Mouse (Mus musculus) urinary bladder, postnatal 4 days (tissue): Measurements from ENCODE around the gene 4930402F06Rik.

Source experiments
- DNase-seq, 2 experiments: peaks; one replicate each; pipeline ENCODE4 v3.0.0; 2021 to 2022; ENCODE audit warnings: low spot score in 2 of 2

4930402F06Rik gene

GRCm38 (mm10) chr2:35397096-35397495, at the start of gene 4930402F06Rik:
Gene 4930402F06Rik, minus strand, starts transcription at chr2:35397175.
- peak in 1 of 2 experiments; percentile 15 for DNase-seq

GRCm38 (mm10) chr2:35446300-35446699, 49.3 kb upstream of the 4930402F06Rik start:
- no peak for DNase-seq

DNA sequence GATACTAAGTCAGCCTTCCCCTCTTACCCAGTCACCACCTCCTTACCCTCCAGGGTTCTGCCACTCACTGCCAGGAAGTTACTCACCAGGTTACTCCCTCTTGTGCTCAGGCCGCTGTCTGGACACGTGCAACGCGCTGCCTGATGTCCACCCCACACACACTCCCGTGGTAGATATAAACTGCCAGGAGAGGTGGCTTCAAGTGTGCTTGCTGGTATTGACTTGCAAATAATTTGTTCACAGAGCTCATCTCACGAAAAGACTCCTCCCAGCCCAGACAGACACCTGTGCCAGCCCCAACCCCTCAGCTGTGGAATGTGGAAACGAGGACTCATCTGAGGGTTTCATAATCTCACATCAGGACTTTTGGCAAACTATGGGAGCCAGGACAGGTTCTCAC, 48.6 kb upstream of the 4930402F06Rik start:
- DNase-seq, result no peak

GRCm38 (mm10) chr2:35444764-35445262, 47.8 kb upstream of the 4930402F06Rik start:
- no peak for DNase-seq

DNA sequence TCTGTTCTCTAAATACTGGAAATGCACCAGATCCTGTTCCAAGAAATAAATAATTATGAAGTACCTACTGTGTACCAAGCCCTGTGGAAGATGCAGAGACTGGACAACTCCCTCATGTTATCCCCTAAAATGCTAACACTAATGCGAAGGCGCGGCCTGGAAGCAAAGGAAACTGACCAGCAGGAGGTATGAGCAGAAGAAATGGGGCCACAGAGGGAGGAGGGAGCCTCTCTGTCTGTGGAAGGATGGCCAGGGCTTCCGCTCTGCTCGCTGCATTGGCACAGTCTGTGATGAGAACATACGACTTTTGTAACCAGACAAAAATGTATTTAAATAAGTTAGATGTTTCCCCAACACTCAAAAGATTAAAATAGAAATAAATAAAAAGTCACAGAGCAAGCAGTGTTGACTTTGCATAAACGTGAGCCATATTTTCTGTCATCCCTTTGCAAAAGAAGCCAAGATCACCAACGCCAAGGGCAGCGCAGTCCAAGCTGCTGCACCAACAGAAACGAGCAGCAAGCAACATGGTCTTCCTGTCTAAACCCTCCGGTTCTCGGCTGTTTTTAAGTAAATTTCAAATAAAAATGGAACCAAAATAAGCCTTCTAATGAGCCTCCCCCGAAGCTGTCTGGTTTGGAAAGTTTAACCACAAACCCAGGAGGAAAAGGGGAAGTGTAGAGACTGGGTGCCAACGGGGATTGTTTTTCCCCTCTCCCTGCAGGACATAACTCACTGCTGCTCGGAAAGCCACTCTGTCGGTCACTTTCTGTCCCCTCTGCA, 47.2 kb upstream of the 4930402F06Rik start:
- DNase-seq, result no peak

DNA sequence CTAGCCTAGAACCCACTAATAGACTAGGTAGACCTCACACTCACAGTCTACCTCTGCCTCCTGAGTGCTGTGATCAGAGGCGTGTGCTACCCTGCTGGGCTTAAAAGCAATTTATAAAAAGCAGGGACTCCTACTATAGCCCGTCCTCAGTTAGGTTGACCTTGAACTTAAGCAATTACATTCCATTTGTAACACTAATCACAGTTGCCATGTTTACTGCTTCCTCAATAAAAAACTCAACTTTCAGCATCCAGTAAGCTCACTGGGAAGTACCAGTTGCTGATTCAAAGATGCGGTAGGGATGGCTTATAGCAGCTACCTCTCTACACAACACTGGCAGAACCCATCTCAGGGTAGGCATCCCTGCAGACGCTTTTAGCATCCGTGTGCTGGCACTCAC, 46.4 kb upstream of the 4930402F06Rik start:
- no peak for DNase-seq

DNA sequence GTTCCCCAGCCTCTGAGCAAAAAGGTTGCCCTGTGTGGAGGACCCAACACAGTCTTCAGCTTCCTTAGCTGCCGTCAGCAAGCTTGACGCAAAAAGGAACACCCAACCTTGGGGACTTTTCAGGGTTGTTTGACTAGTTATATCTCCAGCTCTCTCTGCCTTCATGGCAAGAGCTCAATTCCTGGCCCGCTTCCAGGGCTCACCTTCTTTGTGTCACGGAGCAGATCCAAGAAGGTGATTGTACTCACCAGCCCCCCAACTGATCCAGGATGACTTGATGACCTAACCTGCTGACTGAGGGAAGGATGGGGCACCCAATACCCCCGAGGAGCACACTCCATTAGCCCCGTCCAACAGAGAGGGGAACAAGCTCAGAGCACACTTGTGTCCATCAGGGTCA, 45.1 kb upstream of the 4930402F06Rik start:
- no peak for DNase-seq

- DNase-seq, result no peak
Observed at GRCm38 (mm10) chr2:35441419-35441818, 44.4 kb upstream of the 4930402F06Rik start.

GRCm38 (mm10) chr2:35440480-35440879, 43.5 kb upstream of the 4930402F06Rik start:
- DNase-seq, result no peak

GRCm38 (mm10) chr2:35437796-35438195, 40.8 kb upstream of the 4930402F06Rik start:
- DNase-seq, result no peak

DNA sequence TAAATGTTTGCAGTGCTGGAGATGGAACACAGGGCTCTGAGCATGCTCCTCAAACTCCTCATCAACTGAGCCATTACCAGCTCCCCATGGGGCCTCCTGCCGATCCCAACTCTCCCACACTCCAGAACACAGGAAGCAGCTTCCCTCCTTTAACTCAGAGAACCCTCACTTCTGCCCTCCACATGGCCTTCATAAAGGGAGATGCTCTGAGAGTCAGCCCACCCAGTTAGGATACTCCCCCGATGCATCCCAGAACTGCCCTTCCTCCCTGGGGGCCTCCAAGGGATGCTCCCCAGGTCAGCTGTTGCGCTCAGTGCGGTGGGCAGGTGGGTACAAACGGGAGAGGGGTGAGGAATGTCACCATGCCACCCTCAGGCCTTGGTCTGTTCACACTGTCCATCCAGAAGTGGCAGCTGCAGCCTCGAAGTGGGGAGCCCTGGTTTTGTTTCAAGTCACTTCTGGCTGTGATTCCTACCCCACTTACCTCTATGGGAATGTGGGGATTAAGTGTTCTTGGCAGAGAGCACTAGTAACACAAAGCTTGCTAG, 37.7 kb upstream of the 4930402F06Rik start:
- DNase-seq, result no peak

DNA sequence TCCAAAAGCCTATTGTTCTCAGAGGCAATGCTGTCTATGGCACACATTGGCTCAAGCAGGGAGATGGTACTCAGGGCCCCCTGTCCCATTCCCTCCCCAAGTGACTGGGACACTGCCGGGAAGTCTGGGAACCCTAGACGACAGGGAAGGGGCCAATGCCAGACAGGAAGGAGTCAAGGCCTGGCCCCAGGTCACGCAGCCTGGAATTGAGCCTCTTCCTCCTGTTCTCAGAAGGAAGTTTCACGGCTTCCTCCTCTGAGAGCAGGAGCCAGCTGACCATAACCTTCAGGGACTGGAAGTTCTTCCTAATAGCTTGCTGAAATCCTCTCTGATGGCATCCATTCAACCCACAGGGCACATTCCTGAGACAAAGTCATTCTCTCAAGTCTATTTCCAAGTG, 36.5 kb upstream of the 4930402F06Rik start:
- DNase-seq, result no peak

GRCm38 (mm10) chr2:35432472-35432871, 35.5 kb upstream of the 4930402F06Rik start:
- DNase-seq, result no peak

DNA sequence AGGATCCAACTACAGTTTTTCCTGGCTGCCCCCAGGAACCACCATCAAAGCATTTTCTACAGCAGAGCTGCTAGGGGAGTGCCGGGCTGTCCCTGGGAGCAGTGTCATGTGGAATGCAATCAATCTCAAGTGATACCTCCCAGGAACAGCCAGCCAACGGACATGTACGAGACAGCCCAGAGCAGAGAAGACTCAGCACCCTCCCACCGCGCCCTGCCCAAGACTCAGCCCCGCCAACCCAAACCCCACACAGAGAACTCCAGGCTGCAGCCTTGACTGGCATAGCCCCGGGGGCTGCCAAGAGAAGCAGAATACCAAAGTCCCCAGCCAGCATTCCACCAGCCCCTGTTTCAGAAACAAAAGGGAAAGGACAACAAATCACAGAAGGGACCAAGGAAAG, 35.0 kb upstream of the 4930402F06Rik start:
- DNase-seq, result no peak

GRCm38 (mm10) chr2:35430806-35431205, 33.8 kb upstream of the 4930402F06Rik start:
- DNase-seq, result no peak

DNA sequence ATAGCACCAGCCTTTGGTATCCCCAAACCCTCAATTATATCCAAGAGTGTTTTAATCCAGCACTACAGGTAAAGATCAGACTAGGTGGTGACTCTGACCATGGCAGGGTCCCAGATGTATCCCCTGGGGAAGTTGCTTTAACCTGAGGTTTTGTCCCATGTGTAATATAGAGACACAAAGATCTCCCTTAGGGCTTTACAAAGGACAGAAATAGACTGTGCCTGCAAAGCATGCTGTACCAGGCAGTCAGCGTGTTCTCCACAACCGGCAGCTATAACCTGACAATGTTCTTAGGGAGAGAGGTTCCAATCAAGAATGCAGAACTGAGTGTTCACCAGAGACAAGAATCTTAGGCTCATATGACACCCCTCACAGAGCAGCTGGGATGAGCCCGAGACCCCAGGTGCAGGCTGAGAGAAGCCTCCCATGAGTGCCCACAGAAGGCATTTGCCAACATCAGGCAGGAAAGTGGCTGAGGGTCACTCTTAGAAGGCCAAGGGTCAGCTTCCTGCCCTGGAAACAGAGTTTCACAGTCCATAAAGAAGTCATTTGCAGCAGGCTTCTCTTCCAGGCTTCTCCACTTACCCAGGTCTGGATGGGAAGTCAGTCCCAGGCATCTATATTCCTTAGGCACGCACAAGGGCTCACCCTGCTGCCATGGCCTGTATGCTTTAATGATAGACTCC, 31.8 kb upstream of the 4930402F06Rik start:
- DNase-seq, result no peak

GRCm38 (mm10) chr2:35427559-35427958, 30.6 kb upstream of the 4930402F06Rik start:
- DNase-seq, result no peak

DNA sequence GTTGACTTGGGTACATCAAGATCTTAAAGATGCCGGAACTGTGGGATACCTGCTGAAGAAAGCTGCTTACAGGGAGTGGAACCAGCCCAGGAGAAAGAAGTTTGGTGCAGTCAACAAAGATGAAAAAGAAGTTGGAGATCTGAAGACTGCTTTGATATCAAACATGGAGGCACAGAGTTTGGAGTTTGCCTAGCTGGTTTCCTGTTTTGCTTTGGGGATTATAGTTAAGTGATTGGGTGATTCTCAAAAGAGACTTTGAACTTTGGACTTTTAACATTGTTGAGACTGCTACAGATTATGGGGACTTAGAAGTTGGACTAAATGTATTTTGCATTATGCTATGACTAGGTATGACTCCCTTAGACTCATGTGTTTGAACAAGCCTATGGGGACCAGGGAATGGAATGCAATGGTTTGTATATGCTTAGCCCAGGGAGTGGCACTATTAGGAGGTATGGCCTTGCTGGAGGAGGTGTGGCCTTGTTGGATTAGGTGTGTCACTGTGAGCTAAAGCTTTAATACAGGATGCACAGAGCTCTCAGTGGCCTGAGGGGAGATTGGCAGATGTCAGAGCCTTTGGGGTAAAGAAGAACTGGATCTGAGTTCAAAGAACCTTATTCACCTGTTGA, 26.9 kb upstream of the 4930402F06Rik start:
- DNase-seq, result no peak

DNA sequence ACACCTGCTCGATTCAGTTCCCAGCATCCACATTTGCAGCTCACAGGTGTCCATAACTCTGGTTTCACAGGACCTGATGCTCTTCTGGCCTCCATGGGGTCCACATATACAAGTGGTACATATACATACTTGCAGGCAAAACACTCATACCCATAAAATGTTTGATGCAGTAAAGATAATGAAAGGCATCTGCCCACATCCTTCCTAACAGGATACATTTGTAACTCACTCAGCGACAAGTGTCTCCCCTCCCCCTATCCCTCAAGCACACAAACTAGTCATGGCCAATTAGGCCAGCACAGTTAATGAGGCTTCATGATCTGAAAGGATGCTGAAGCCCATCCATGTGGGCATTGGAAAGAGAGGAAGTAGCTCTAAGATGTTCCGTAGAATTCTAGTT, 25.4 kb upstream of the 4930402F06Rik start:
- DNase-seq, result no peak

DNA sequence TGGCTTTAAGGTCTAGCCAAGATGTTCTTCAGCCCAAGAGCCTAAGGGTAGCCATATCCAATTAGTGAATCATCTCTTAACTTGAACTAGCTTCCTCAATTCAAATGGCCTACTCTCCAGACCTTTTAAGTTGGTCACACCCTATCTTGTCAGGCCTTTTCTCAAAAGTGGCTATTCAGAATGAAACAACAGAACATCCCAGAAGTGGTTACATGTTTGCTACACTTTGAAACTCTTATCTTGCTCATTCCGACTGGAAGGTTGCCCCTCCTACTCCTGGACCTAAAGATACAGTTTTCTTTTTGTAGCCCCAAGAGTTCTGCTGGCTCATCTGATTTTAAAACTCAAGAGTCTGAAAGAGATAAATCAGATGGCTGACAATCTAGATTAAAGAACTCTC, 23.7 kb upstream of the 4930402F06Rik start:
- DNase-seq, result no peak

- DNase-seq, result no peak
Observed at GRCm38 (mm10) chr2:35419671-35420070, 22.7 kb upstream of the 4930402F06Rik start.

- DNase-seq, result no peak
Observed at GRCm38 (mm10) chr2:35419243-35419642, 22.3 kb upstream of the 4930402F06Rik start.
